In the genomic region with DNA sequence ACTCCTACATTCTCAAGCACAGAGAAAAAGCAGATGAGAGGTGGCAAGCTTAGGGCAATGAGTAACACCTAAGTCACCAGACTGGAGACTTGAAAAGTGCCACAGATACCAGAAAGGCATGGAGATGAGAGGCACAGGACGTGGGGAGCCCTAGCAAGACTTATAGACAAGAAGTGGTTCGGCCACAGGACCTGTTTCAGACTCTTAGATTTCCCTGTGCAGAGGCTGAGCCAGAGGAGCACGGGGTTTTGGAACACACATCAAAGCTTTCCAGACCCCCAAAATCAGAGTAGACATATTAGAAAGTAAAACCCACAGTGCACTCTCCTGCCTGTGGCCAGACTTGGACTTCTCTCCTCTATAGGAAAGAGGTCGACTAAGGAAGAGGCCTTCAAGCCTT, we compare ENCODE assay signal across 7 mouse cellular contexts. TPM values are rescaled to one million over a fixed set of nuclear protein-coding genes. Genes with fewer than 3 reads are reported as not detected.
DNase-seq lines count a peak whose midpoint lies in the region; ATAC-seq and TF ChIP-seq lines count a peak whose summit lies in the region.
"Not testable (repeated sequence)": the region's sequence is repeated elsewhere in the genome, so short reads cannot be mapped to it uniquely, and the experiment has no call there.

No protein-coding gene starts in this region.

- TF ChIP-seq EP300 in liver, postnatal 0 days (IDR thresholded peaks at IDR 0.05; ENCODE audit: low read depth) = not testable (repeated sequence)

- H3K9me3 ChIP-seq in heart, embryonic 10.5 days; liver, postnatal 0 days (ENCODE audit: low read length): not testable (repeated sequence)

- H3K4me2 ChIP-seq in liver, postnatal 0 days (ENCODE audit: low read depth, low read length) = not testable (repeated sequence)

- H3K36me3 ChIP-seq in heart, embryonic 10.5 days; liver, postnatal 0 days (replicated peaks; ENCODE audit: insufficient read depth, low read length): not testable (repeated sequence)

- not testable (repeated sequence) for H3K4me1 ChIP-seq in heart, embryonic 10.5 days; liver, postnatal 0 days (ENCODE audit: insufficient read depth)

- WGBS in heart, embryonic 10.5 days = 48% methylated on average over 4 of the region's 4 CpGs
- WGBS in liver, postnatal 0 days (ENCODE audit: insufficient replicate concordance) = 51% methylated on average over 4 of the region's 4 CpGs

- peak; percentile 59 for DNase-seq in adrenal gland, adult 2 months
- peak; percentile 93 for DNase-seq in heart, embryonic 10.5 days (ENCODE audit: low spot score)
- peak; percentile 60 to 67 for DNase-seq in layer of hippocampus, adult 2 months (ENCODE audit: low spot score in 2 of 2)
- DNase-seq in liver, postnatal 0 days = peak; percentile 55
- DNase-seq in testis, postnatal 14 days (ENCODE audit: low spot score) = peak; percentile 83

- not testable (repeated sequence) for H3K27me3 ChIP-seq in heart, embryonic 10.5 days (ENCODE audit: insufficient read depth, poor library complexity, severe bottlenecking); liver, postnatal 0 days (ENCODE audit: insufficient read depth, low read length)

- not testable (repeated sequence) for H3K9ac ChIP-seq in liver, postnatal 0 days (replicated peaks)

- ATAC-seq in erythroid progenitor cell, adult 5-6 weeks (replicated peaks; ENCODE audit: low FRiP score, poor library complexity, severe bottlenecking) = 0 out of 2 replicates have a peak, but pooled peaks have one; percentile 2
- ATAC-seq in liver, postnatal 0 days = not testable (repeated sequence)
- ATAC-seq in neutrophil, adult 5-6 weeks (ENCODE audit: extremely low read depth, insufficient number of reproducible peaks, low FRiP score, poor library complexity, severe bottlenecking) = peak; percentile 1

- not testable (repeated sequence) for H3K27ac ChIP-seq in heart, embryonic 10.5 days; layer of hippocampus, adult 2 months; liver, postnatal 0 days (ENCODE audit: low read depth)

- not testable (repeated sequence) for TF ChIP-seq CTCF in layer of hippocampus, adult 2 months (conservative IDR thresholded peaks at IDR 0.05); liver, postnatal 0 days (IDR thresholded peaks at IDR 0.05; ENCODE audit: low read depth)

- H3K4me3 ChIP-seq in heart, embryonic 10.5 days; layer of hippocampus, adult 2 months; liver, postnatal 0 days (ENCODE audit: low read depth, low read length): not testable (repeated sequence)

RNA-seq across cellular contexts. Expression of gene Sfi1, which starts 12.0 kb away (rescaled TPM):
- total RNA-seq in adrenal gland, adult 2 months (2021) = 10 to 100 TPM; 50.7 to 54.8 TPM
- polyA plus RNA-seq in adrenal gland, adult 2 months (2012; rRNA removed) = 24.6 and 27.4 TPM in 2 replicates
- 0.42 and 0.72 TPM in 2 replicates for total RNA-seq in erythroid progenitor cell, adult 5-6 weeks (2015; ENCODE audit: low replicate concordance)
- total RNA-seq in erythroid progenitor cell, adult 5-6 weeks (2017; ENCODE audit: low replicate concordance) = 1.1 and 18.9 TPM in 2 replicates
- polyA plus RNA-seq in heart, embryonic 10.5 days (2016; fragmentation: Nextera tagmentation; extraction: Ambion mirVana) = 10.3 and 11.7 TPM in 2 replicates
- total RNA-seq in layer of hippocampus, adult 2 months (2021) = 10 to 100 TPM; 74.8 to 78.6 TPM
- polyA plus RNA-seq in liver, postnatal 0 days (2015; fragmentation: Nextera tagmentation; extraction: Ambion mirVana) = 2.3 and 3.1 TPM in 2 replicates
- 60.9 and 65.4 TPM in 2 replicates for total RNA-seq in neutrophil, adult 5-6 weeks (2017)

RNA-seq across cellular contexts. Expression of gene Eif4enif1, which starts 20.9 kb away (rescaled TPM):
- 10 to 100 TPM; 55.4 to 67.1 TPM for total RNA-seq in adrenal gland, adult 2 months (2021)
- polyA plus RNA-seq in adrenal gland, adult 2 months (2012; rRNA removed) = 25.8 and 27.2 TPM in 2 replicates
- total RNA-seq in erythroid progenitor cell, adult 5-6 weeks (2015; ENCODE audit: low replicate concordance) = 111 and 147 TPM in 2 replicates
- 127 and 128 TPM in 2 replicates for total RNA-seq in erythroid progenitor cell, adult 5-6 weeks (2017; ENCODE audit: low replicate concordance)
- 42.4 and 51.0 TPM in 2 replicates for polyA plus RNA-seq in heart, embryonic 10.5 days (2016; fragmentation: Nextera tagmentation; extraction: Ambion mirVana)
- total RNA-seq in layer of hippocampus, adult 2 months (2021) = 10 to 100 TPM; 67.7 to 80.6 TPM
- 12.6 and 14.9 TPM in 2 replicates for polyA plus RNA-seq in liver, postnatal 0 days (2015; fragmentation: Nextera tagmentation; extraction: Ambion mirVana)
- total RNA-seq in neutrophil, adult 5-6 weeks (2017) = 75.0 and 81.2 TPM in 2 replicates
